Mouse (Mus musculus) brain, adult 2 months (tissue): ENCODE measurements around the gene Etv3.
"Not testable (repeated sequence)": the region's sequence is repeated elsewhere in the genome, so short reads cannot be mapped to it uniquely, and the experiment has no call there.

Experiments
- DNase-seq: peaks from one replicate; pipeline ENCODE4 v3.0.0; 2011; ENCODE audit warnings: low read depth, low spot score

The Etv3 gene

GRCm38 (mm10) chr3:87518425-87518824 lies 6.8 kb upstream of the Etv3 start:
- no peak for DNase-seq

GRCm38 (mm10) chr3:87521126-87521525 lies 4.1 kb upstream of the Etv3 start:
- DNase-seq = peak; percentile 31

- no peak for DNase-seq
These were observed 3.4 kb upstream of the Etv3 start for GRCm38 (mm10) chr3:87521833-87522232.

- DNase-seq = no peak
These were observed 1.5 kb upstream of the Etv3 start for GRCm38 (mm10) chr3:87523701-87524100.

GRCm38 (mm10) chr3:87525837-87526570 lies 797 bp downstream of the Etv3 start:
- DNase-seq = peak; percentile 32

GRCm38 (mm10) chr3:87527139-87527538 lies 1.9 kb downstream of the Etv3 start:
- DNase-seq = no peak

- no peak for DNase-seq
These were observed 2.8 kb downstream of the Etv3 start for GRCm38 (mm10) chr3:87528021-87528420.

- no peak for DNase-seq
These were observed 3.6 kb downstream of the Etv3 start for GRCm38 (mm10) chr3:87528841-87529240.

GRCm38 (mm10) chr3:87529568-87529967 lies 4.4 kb downstream of the Etv3 start:
- DNase-seq = no peak

GRCm38 (mm10) chr3:87530234-87530633 lies 5.0 kb downstream of the Etv3 start:
- DNase-seq = no peak

- DNase-seq = no peak
These were observed 8.6 kb downstream of the Etv3 start for GRCm38 (mm10) chr3:87533667-87534378.

- DNase-seq = no peak
These were observed 12.8 kb downstream of the Etv3 start for GRCm38 (mm10) chr3:87538034-87538433.

- no peak for DNase-seq
These were observed 14.9 kb downstream of the Etv3 start for GRCm38 (mm10) chr3:87540028-87540675.

- DNase-seq = no peak
These were observed 15.5 kb downstream of the Etv3 start for GRCm38 (mm10) chr3:87540714-87541113.

GRCm38 (mm10) chr3:87542481-87543215 lies 17.4 kb downstream of the Etv3 start:
- DNase-seq = no peak

GRCm38 (mm10) chr3:87545554-87545953 lies 20.3 kb downstream of the Etv3 start:
- no peak for DNase-seq

GRCm38 (mm10) chr3:87546291-87546721 lies 21.1 kb downstream of the Etv3 start:
- DNase-seq = peak; percentile 89

GRCm38 (mm10) chr3:87549908-87550307 lies 24.7 kb downstream of the Etv3 start:
- DNase-seq = no peak

GRCm38 (mm10) chr3:87552327-87552726 lies 27.1 kb downstream of the Etv3 start:
- no peak for DNase-seq

- DNase-seq = no peak
These were observed 28.2 kb downstream of the Etv3 start for GRCm38 (mm10) chr3:87553196-87553935.

- not testable (repeated sequence) for DNase-seq
These were observed 29.7 kb downstream of the Etv3 start for GRCm38 (mm10) chr3:87554859-87555258.
